Mouse (Mus musculus) olfactory bulb, adult 2 months (tissue): Measurements from ENCODE around the gene C3ar1.

ENCODE experiments used
- CTCF ChIP-seq: fragments of 200-500 bp; IDR thresholded peaks from 2 replicates; pipeline ENCODE4 v1.5.1; 2012; ENCODE audit warnings: low read depth, mild to moderate bottlenecking, low read length, moderate library complexity; ENCODE audit not compliant: insufficient read depth
- POLR2A ChIP-seq: fragments of 200-500 bp; IDR thresholded peaks from 2 replicates; pipeline ENCODE4 v1.6.1; 2012; ENCODE audit warnings: mild to moderate bottlenecking, low read depth, low read length, moderate library complexity; ENCODE audit not compliant: insufficient read depth

DNA sequence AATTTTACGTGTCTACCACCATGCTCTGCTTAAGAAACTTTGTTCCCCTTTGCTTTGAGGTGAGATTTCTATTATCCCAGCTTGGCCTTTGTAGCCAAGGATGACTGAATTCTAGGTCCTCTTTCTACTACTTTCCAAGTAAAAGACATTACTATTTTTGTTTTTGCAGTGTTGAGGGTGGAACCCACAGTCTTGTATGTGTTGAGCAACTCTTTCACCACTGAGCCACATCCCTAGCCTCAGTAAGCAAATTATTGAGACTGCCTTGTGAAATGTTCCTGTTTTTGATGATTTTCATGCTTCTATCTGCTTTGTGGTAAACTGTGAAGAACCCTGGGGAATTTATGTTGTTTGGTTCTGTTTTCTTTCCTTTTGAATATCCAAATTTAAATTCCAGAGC lies 6.9 kb upstream of the C3ar1 start:
- TF ChIP-seq POLR2A = no peak
- no peak for TF ChIP-seq CTCF
